Mouse (Mus musculus): Measurements from ENCODE around the gene Vav2. TPM values are rescaled to one million over a fixed set of nuclear protein-coding genes. Genes with fewer than 3 reads are reported as not detected.

Vav2 gene
- total RNA-seq, 2 experiments from 2014 or later: 0.77 to 1.7 TPM

GRCm38 (mm10) chr2:27226572-27226971 is 200.3 kb downstream of the Vav2 start:
- no peak for ATAC-seq (replicated peaks; ENCODE audit: low FRiP score, poor library complexity, severe bottlenecking)

- ATAC-seq (replicated peaks; ENCODE audit: low FRiP score, poor library complexity, severe bottlenecking): no peak
Measured at GRCm38 (mm10) chr2:27223012-27223421, 203.8 kb downstream of the Vav2 start.

GRCm38 (mm10) chr2:27218569-27218968 is 208.3 kb downstream of the Vav2 start:
- no peak for ATAC-seq (replicated peaks; ENCODE audit: low FRiP score, poor library complexity, severe bottlenecking)

GRCm38 (mm10) chr2:27218121-27218544 is 208.7 kb downstream of the Vav2 start:
- no peak for ATAC-seq (replicated peaks; ENCODE audit: low FRiP score, poor library complexity, severe bottlenecking)

- ATAC-seq (replicated peaks; ENCODE audit: low FRiP score, poor library complexity, severe bottlenecking): no peak
Measured at GRCm38 (mm10) chr2:27215537-27215936, 211.3 kb downstream of the Vav2 start.

Other genes starting within 250 kb of the Vav2 start
- gene Sardh, start 178.7 kb downstream of the Vav2 start, total RNA-seq (2015; ENCODE audit: low replicate concordance): not detected in 2 replicates
- 0.60 TPM in 1 of 2 replicates, not detected in the other for gene Sardh, start 178.7 kb downstream of the Vav2 start, total RNA-seq (2017; ENCODE audit: low replicate concordance)
- not detected in 2 replicates for gene Brd3os, start 15.3 kb upstream of the Vav2 start, total RNA-seq (2015; ENCODE audit: low replicate concordance)
- not detected in 2 replicates for gene Brd3os, start 15.3 kb upstream of the Vav2 start, total RNA-seq (2017; ENCODE audit: low replicate concordance)
- gene Brd3, start 80.6 kb upstream of the Vav2 start, total RNA-seq (2015; ENCODE audit: low replicate concordance): 20.9 and 22.9 TPM in 2 replicates
- 10.6 and 14.1 TPM in 2 replicates for gene Brd3, start 80.6 kb upstream of the Vav2 start, total RNA-seq (2017; ENCODE audit: low replicate concordance)
- 6.1 and 9.2 TPM in 2 replicates for gene Wdr5, start 88.1 kb upstream of the Vav2 start, total RNA-seq (2015; ENCODE audit: low replicate concordance)
- 15.3 and 17.4 TPM in 2 replicates for gene Wdr5, start 88.1 kb upstream of the Vav2 start, total RNA-seq (2017; ENCODE audit: low replicate concordance)
- gene Rxra, start 249.4 kb upstream of the Vav2 start, total RNA-seq (2015; ENCODE audit: low replicate concordance): 1.9 and 3.1 TPM in 2 replicates
- gene Rxra, start 249.4 kb upstream of the Vav2 start, total RNA-seq (2017; ENCODE audit: low replicate concordance): 2.3 and 4.6 TPM in 2 replicates

All from erythroblast, adult 5-6 weeks (primary cell).